Mouse (Mus musculus) liver, embryonic 14.5 days (tissue): ENCODE measurements around the gene Coa3.

Experiments used
- CTCF ChIP-seq: IDR thresholded peaks from 2 replicates; pipeline ENCODE4 v1.5.1; 2016; ENCODE audit warnings: antibody characterized with exemption, low read depth, control low read depth
- EP300 ChIP-seq: IDR thresholded peaks from 2 replicates; pipeline ENCODE4 v1.6.1; 2016; ENCODE audit warnings: antibody characterized with exemption, low read depth

GRCm38 (mm10) chr11:101234124-101234523, 44.8 kb downstream of the Coa3 start:
- TF ChIP-seq CTCF (no peak), EP300 (no peak)
